Mouse (Mus musculus) myocyte (in vitro differentiated cells): Measurements from ENCODE around the gene Mbd6.

Experiments
- CEBPB ChIP-seq: IDR thresholded peaks from 2 replicates; pipeline ENCODE4 v1.6.1; 2011; ENCODE audit warnings: mild to moderate bottlenecking, moderate library complexity; ENCODE audit not compliant: poor library complexity, insufficient read depth, severe bottlenecking
- E2F4 ChIP-seq: IDR thresholded peaks from one replicate; pipeline ENCODE4 v1.6.1; 2011; ENCODE audit warnings: mild to moderate bottlenecking, control low read depth, moderate library complexity; ENCODE audit not compliant: insufficient read depth
- MAX ChIP-seq: IDR thresholded peaks from one replicate; pipeline ENCODE4 v1.6.1; 2011; ENCODE audit warnings: low read depth, mild to moderate bottlenecking, control low read depth
- MYOD1 ChIP-seq, 3 experiments: IDR thresholded peaks; one replicate each; pipeline ENCODE4 v1.6.1; 2011; ENCODE audit warnings: control low read depth in 2 of 3, low read depth in 2 of 3, mild to moderate bottlenecking in 2 of 3, moderate library complexity in 1 of 3; ENCODE audit not compliant: insufficient read length in 2 of 3, control insufficient read depth in 1 of 3
- POLR2A ChIP-seq: IDR thresholded peaks from one replicate; pipeline ENCODE4 v1.6.1; 2011; ENCODE audit warnings: low read depth, mild to moderate bottlenecking, control low read depth, moderate library complexity; ENCODE audit not compliant: insufficient read length
- POLR2AphosphoS2 ChIP-seq: IDR thresholded peaks from one replicate; pipeline ENCODE4 v1.6.1; 2011; ENCODE audit warnings: low read depth, control low read depth; ENCODE audit not compliant: insufficient read length
- SRF ChIP-seq: IDR thresholded peaks from one replicate; pipeline ENCODE4 v1.6.1; 2011; ENCODE audit warnings: low read depth; ENCODE audit not compliant: control insufficient read depth, insufficient read length
- TCF12 ChIP-seq: IDR thresholded peaks from one replicate; pipeline ENCODE4 v1.6.1; 2011; ENCODE audit warnings: mild to moderate bottlenecking, control low read depth; ENCODE audit not compliant: poor library complexity, insufficient read depth, severe bottlenecking
- TCF3 ChIP-seq: IDR thresholded peaks from one replicate; pipeline ENCODE4 v1.6.1; 2011; ENCODE audit warnings: low read depth, control low read depth; ENCODE audit not compliant: insufficient read length
- USF1 ChIP-seq: IDR thresholded peaks from one replicate; pipeline ENCODE4 v1.6.1; 2011; ENCODE audit warnings: low read depth, mild to moderate bottlenecking, control low read depth, moderate library complexity

- no peak for TF ChIP-seq E2F4
- TF ChIP-seq MYOD1 (IDR thresholded peaks at IDR 0.05; ENCODE audit: control insufficient read depth in 1 of 3, insufficient read length in 2 of 3, low read depth in 2 of 3), result no peak
- no peak for TF ChIP-seq CEBPB
- TF ChIP-seq POLR2A, result no peak
- TF ChIP-seq TCF12, result no peak
- TF ChIP-seq SRF, result no peak
- no peak for TF ChIP-seq USF1
- no peak for TF ChIP-seq TCF3
- no peak for TF ChIP-seq MAX
- TF ChIP-seq POLR2AphosphoS2, result no peak
These were observed 3.2 kb upstream of the Mbd6 start for GRCm38 (mm10) chr10:127291881-127292638.
